Mouse (Mus musculus) heart, postnatal 0 days (tissue): ENCODE data around the gene Arap1.

Experiments used
- CTCF ChIP-seq: IDR thresholded peaks from 2 replicates; pipeline ENCODE4 v1.5.1; 2016; ENCODE audit warnings: antibody characterized with exemption, control low read depth, low read depth
- EP300 ChIP-seq: IDR thresholded peaks from 2 replicates; pipeline ENCODE4 v1.6.1; 2016; ENCODE audit warnings: antibody characterized with exemption, low read depth

DNA sequence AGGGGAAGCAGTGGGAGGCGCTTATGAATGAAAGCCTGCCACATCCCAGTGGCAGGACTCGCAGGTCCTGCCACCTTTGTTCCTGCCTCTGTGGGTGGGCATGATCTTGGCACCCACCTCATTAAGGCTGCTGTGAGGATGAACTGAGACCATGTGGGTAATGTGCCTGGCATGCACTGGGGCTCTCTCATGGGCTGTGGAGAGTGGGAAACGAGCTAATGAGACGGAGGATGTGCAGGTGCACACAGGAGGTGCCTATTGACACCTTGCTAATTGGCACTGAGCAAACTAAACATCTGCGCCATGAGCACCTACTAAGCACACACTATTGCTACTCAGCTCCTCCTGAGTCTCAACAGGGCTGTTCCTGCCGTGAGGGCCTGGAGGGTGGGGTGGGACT, 87.2 kb downstream of the Arap1 start:
- TF ChIP-seq CTCF = no peak
- TF ChIP-seq EP300 = no peak
